ENCODE assay signal across 30 mouse cellular contexts in genomic region chr8:46793248-46793647, GRCm38 (mm10). TPM values are rescaled to one million over a fixed set of nuclear protein-coding genes. Genes with fewer than 3 reads are reported as not detected.
DNase-seq lines count a peak whose midpoint lies in the region; ATAC-seq and TF ChIP-seq lines count a peak whose summit lies in the region.
"Had no signal": no experiment of that assay in that cellular context is flagged by ENCODE, and none has a peak within 500 bp of the region (broad histone marks: within the 10 kb centered on the region; RNA-seq: fewer than 3 reads in every experiment).

No protein-coding gene starts in this region.

- no peak overlapping the region for H3K4me3 ChIP-seq in liver, embryonic 16.5 days (ENCODE audit: low read depth, low read length)
- no peak overlapping the region for H3K4me3 ChIP-seq in liver, embryonic 11.5 days (ENCODE audit: low read depth, low read length)
- no peak overlapping the region for H3K4me3 ChIP-seq in bone marrow macrophage, adult 2 months (ENCODE audit: insufficient read depth, low read length)
- H3K4me3 ChIP-seq in macrophage (ENCODE audit: inconsistent target): no peak overlapping the region
- H3K4me3 ChIP-seq in stomach, postnatal 0 days (ENCODE audit: low read depth, low read length): no peak overlapping the region
- H3K4me3 ChIP-seq: embryonic facial prominence, embryonic 10.5 days; embryonic facial prominence, embryonic 15.5 days; forebrain, embryonic 13.5 days; hindbrain, embryonic 12.5 days; kidney, embryonic 15.5 days; layer of hippocampus, adult 2 months; left cerebral cortex, adult 2 months; limb, embryonic 12.5 days; liver, embryonic 13.5 days; midbrain, embryonic 12.5 days had no signal

- H3K4me1 ChIP-seq in liver, embryonic 16.5 days (ENCODE audit: control insufficient read depth, low read depth, low read length): peaks cover 41% of the 10 kb centered on the region
- H3K4me1 ChIP-seq in liver, embryonic 11.5 days (replicated peaks; ENCODE audit: control insufficient read depth, insufficient read depth, low read length): peaks cover 34% of the 10 kb centered on the region
- peaks cover 61% of the 10 kb centered on the region for H3K4me1 ChIP-seq in bone marrow macrophage, adult 2 months (ENCODE audit: control insufficient read depth, insufficient read depth, low read length)
- H3K4me1 ChIP-seq in stomach, postnatal 0 days (replicated peaks; ENCODE audit: control insufficient read depth, insufficient read depth): no peaks in the 10 kb centered on the region
- H3K4me1 ChIP-seq: embryonic facial prominence, embryonic 15.5 days; forebrain, embryonic 13.5 days; hindbrain, embryonic 12.5 days; limb, embryonic 12.5 days; midbrain, embryonic 12.5 days had no signal

- H3K9ac ChIP-seq in liver, embryonic 16.5 days (ENCODE audit: low read depth, low read length): no peak overlapping the region
- H3K9ac ChIP-seq in liver, embryonic 11.5 days (ENCODE audit: low read depth, low read length): no peak overlapping the region
- H3K9ac ChIP-seq in stomach, postnatal 0 days (ENCODE audit: low read length): no peak overlapping the region
- H3K9ac ChIP-seq: embryonic facial prominence, embryonic 15.5 days; forebrain, embryonic 13.5 days; hindbrain, embryonic 12.5 days; kidney, embryonic 15.5 days; limb, embryonic 12.5 days; liver, embryonic 13.5 days; midbrain, embryonic 12.5 days had no signal

- WGBS in liver, embryonic 16.5 days (ENCODE audit: insufficient replicate concordance): 65% methylated on average over 14 of the region's 14 CpGs
- 86% methylated on average over 14 of the region's 14 CpGs for WGBS in liver, embryonic 11.5 days
- WGBS in macrophage (ENCODE audit: missing documents): 97% methylated on average over 14 of the region's 14 CpGs
- 91% methylated on average over 14 of the region's 14 CpGs for whole genome bisulfite sequencing in stomach, postnatal 0 days

- H3K27me3 ChIP-seq in liver, embryonic 16.5 days (ENCODE audit: control insufficient read depth, insufficient read depth, low read depth, low read length): no peaks in the 10 kb centered on the region
- no peaks in the 10 kb centered on the region for H3K27me3 ChIP-seq in liver, embryonic 11.5 days (replicated peaks; ENCODE audit: control insufficient read depth, insufficient read depth, low read length)
- H3K27me3 ChIP-seq in stomach, postnatal 0 days (ENCODE audit: control insufficient read depth, insufficient read depth, low read length): no peaks in the 10 kb centered on the region
- H3K27me3 ChIP-seq: embryonic facial prominence, embryonic 15.5 days; forebrain, embryonic 13.5 days; hindbrain, embryonic 12.5 days; kidney, embryonic 15.5 days; limb, embryonic 12.5 days; liver, embryonic 13.5 days; midbrain, embryonic 12.5 days had no signal

- no peak for ATAC-seq in liver, embryonic 16.5 days (ENCODE audit: low read depth)
- no peak for ATAC-seq in liver, embryonic 11.5 days (replicated peaks; ENCODE audit: low FRiP score)
- ATAC-seq in stomach, postnatal 0 days (ENCODE audit: low FRiP score, low TSS enrichment): no peak
- ATAC-seq: CD4-positive, CD25-positive, alpha-beta regulatory T cell, adult 4 months; forebrain, embryonic 13.5 days; hindbrain, postnatal 0 days had no signal

- DNase-seq in liver, embryonic 11.5 days (ENCODE audit: low spot score): no peak
- no peak for DNase-seq in stomach, postnatal 0 days (ENCODE audit: low spot score)
- no peak for DNase-seq in MN1 (ENCODE audit: low spot score)
- DNase-seq in retina, embryonic 14.5 days (ENCODE audit: low spot score): no peak
- DNase-seq: adrenal gland, postnatal 25 days; cerebellum, adult 8-10 months; cerebellum, postnatal 25 days; gastrocnemius, postnatal 25 days; heart, postnatal 36 days; kidney, adult 18-20 months; liver, embryonic 13.5 days; retina, postnatal 1 day; right cerebral cortex, postnatal 14 days; thymus, adult 2 months; thymus, postnatal 36 days had no signal

- no peak for TF ChIP-seq EP300 in stomach, postnatal 0 days (optimal IDR thresholded peaks at IDR 0.05)

- no peaks in the 10 kb centered on the region for H3K9me3 ChIP-seq in liver, embryonic 16.5 days (replicated peaks; ENCODE audit: control insufficient read depth, low read length)
- no peaks in the 10 kb centered on the region for H3K9me3 ChIP-seq in liver, embryonic 11.5 days (ENCODE audit: control insufficient read depth, low read length)
- no peaks in the 10 kb centered on the region for H3K9me3 ChIP-seq in stomach, postnatal 0 days (ENCODE audit: control insufficient read depth, low read length)
- H3K9me3 ChIP-seq: embryonic facial prominence, embryonic 15.5 days; forebrain, embryonic 13.5 days; hindbrain, embryonic 12.5 days; kidney, embryonic 15.5 days; limb, embryonic 12.5 days; liver, embryonic 13.5 days; midbrain, embryonic 12.5 days had no signal

- no peak for TF ChIP-seq POLR2A in bone marrow macrophage, adult 2 months (IDR thresholded peaks at IDR 0.05; ENCODE audit: borderline replicate concordance, low read depth, low read length)

- peaks cover 96% of the 10 kb centered on the region for H3K79me2 ChIP-seq in macrophage (ENCODE audit: inconsistent target)

- H3K4me2 ChIP-seq in liver, embryonic 16.5 days (ENCODE audit: low read depth, low read length): no peak overlapping the region
- H3K4me2 ChIP-seq in liver, embryonic 11.5 days: no peak overlapping the region
- no peak overlapping the region for H3K4me2 ChIP-seq in stomach, postnatal 0 days (replicated peaks; ENCODE audit: low read depth)
- H3K4me2 ChIP-seq: embryonic facial prominence, embryonic 15.5 days; forebrain, embryonic 13.5 days; heart, embryonic 11.5 days; hindbrain, embryonic 12.5 days; kidney, embryonic 15.5 days; limb, embryonic 12.5 days; liver, embryonic 13.5 days; midbrain, embryonic 12.5 days had no signal

- no peak for TF ChIP-seq CTCF in bone marrow macrophage, adult 2 months (IDR thresholded peaks at IDR 0.05; ENCODE audit: low read depth, low read length)
- no peak for TF ChIP-seq CTCF in stomach, postnatal 0 days (IDR thresholded peaks at IDR 0.05; ENCODE audit: low read depth)

- peaks cover 5% of the 10 kb centered on the region for H3K36me3 ChIP-seq in liver, embryonic 16.5 days (ENCODE audit: control insufficient read depth, insufficient read depth)
- 0 out of 2 replicates have a peak, but pooled peaks cover 2% of the 10 kb centered on the region for H3K36me3 ChIP-seq in liver, embryonic 11.5 days (ENCODE audit: control insufficient read depth, insufficient read depth, low read length)
- H3K36me3 ChIP-seq in macrophage (ENCODE audit: inconsistent target): peaks cover 36% of the 10 kb centered on the region
- no peaks in the 10 kb centered on the region for H3K36me3 ChIP-seq in stomach, postnatal 0 days (ENCODE audit: control insufficient read depth, insufficient read depth, low read length)

- H3K27ac ChIP-seq in liver, embryonic 16.5 days (ENCODE audit: low read length): peak overlapping the region; percentile 34
- H3K27ac ChIP-seq in liver, embryonic 11.5 days (ENCODE audit: low read depth, low read length): no peak overlapping the region
- H3K27ac ChIP-seq in bone marrow macrophage, adult 2 months (ENCODE audit: insufficient read depth, low read depth, low read length): peak overlapping the region; percentile 69
- peak overlapping the region; percentile 87 for H3K27ac ChIP-seq in macrophage
- peak overlapping the region; percentile 58 for H3K27ac ChIP-seq in stomach, postnatal 0 days (replicated peaks)
- H3K27ac ChIP-seq: embryonic facial prominence, embryonic 10.5 days; embryonic facial prominence, embryonic 15.5 days; forebrain, embryonic 13.5 days; hindbrain, embryonic 12.5 days; hindbrain, postnatal 0 days; kidney, embryonic 15.5 days; layer of hippocampus, adult 2 months; left cerebral cortex, adult 2 months; limb, embryonic 12.5 days; liver, embryonic 13.5 days; midbrain, embryonic 12.5 days had no signal

RNA-seq across cellular contexts. Expression of gene Irf2, which starts 53.7 kb away (rescaled TPM):
- 10.6 and 12.1 TPM in 2 replicates for polyA plus RNA-seq in liver, embryonic 16.5 days (2015; fragmentation: Nextera tagmentation; extraction: Ambion mirVana)
- polyA plus RNA-seq in liver, embryonic 11.5 days (2014; fragmentation: Nextera tagmentation; extraction: Ambion mirVana): 17.7 and 19.7 TPM in 2 replicates
- polyA plus RNA-seq in bone marrow macrophage, adult 2 months (2012; ENCODE audit: insufficient read depth, insufficient read length, missing spikeins): 107 and 110 TPM in 2 replicates
- 100 to 1,000 TPM; 126 to 622 (median 474) TPM for total RNA-seq in macrophage (2018; cell fraction: chromatin; rRNA removed)
- 100 to 1,000 TPM in 7 of 26 experiments, 10 to 100 TPM in 19; 54.7 to 127 (median 84.0) TPM for total RNA-seq in macrophage (2018; cell fraction: cytosol; rRNA removed)
- 100 to 1,000 TPM in 22 of 26 experiments, 10 to 100 TPM in 4; 57.1 to 457 (median 191) TPM for total RNA-seq in macrophage (2018; cell fraction: nucleus; rRNA removed)
- 57.1 to 103 TPM (median 64.5 TPM) in 3 replicates for polyA plus RNA-seq in macrophage (2018)
- polyA plus RNA-seq in stomach, postnatal 0 days (2015; fragmentation: Nextera tagmentation; extraction: Ambion mirVana): 23.3 and 27.0 TPM in 2 replicates
